Mouse (Mus musculus): ENCODE results near the gene Atxn1. TPM values are rescaled to one million over a fixed set of nuclear protein-coding genes. Genes with fewer than 3 reads are reported as not detected.

Atxn1 gene
- polyA plus RNA-seq (2014; fragmentation: Illumina TruSeq; extraction: RNeasy Lipid Tissue Mini Kit (QIAGEN cat#74804); ENCODE audit: insufficient read depth, low read depth, low replicate concordance): 3.3 TPM

DNA sequence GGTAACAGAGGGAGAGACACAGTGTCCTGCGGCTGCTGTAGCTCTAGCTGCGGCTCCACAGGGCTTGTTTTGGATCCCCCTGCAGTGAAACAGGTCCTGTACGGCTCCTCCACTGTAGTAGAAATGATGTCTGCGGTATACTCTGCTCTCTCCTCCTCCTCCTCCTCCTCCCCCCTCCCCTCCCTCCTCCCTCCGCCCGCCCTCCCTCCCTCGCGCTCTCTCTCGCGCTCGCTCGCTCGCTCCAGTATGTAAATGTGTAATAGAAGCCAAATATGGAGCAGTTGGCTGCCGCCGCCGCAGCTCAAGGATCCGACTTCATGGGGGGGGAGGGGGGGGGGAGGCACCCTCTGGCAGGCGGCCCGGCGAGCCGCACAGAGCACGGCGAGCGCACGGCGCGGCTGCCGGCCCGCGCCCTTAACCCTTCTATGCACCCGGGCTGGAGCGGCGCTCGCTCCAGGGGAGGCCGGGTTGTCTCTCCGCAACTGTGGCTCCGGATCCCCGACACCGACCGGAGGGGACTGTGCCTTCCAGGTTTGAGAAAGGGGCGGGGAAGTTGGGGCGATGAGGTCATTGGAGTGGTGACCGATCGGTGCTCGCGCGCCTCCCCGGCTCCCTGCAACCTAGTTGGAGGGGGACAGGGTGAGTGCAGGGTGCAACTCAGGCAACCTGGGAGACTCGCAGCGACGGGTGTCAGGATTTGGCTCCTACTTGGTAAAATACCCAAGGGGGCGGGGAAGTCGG is at the start of gene Atxn1:
Gene Atxn1 (minus strand): TSS at position 156 of the 741 bp plus-strand sequence.

DNA sequence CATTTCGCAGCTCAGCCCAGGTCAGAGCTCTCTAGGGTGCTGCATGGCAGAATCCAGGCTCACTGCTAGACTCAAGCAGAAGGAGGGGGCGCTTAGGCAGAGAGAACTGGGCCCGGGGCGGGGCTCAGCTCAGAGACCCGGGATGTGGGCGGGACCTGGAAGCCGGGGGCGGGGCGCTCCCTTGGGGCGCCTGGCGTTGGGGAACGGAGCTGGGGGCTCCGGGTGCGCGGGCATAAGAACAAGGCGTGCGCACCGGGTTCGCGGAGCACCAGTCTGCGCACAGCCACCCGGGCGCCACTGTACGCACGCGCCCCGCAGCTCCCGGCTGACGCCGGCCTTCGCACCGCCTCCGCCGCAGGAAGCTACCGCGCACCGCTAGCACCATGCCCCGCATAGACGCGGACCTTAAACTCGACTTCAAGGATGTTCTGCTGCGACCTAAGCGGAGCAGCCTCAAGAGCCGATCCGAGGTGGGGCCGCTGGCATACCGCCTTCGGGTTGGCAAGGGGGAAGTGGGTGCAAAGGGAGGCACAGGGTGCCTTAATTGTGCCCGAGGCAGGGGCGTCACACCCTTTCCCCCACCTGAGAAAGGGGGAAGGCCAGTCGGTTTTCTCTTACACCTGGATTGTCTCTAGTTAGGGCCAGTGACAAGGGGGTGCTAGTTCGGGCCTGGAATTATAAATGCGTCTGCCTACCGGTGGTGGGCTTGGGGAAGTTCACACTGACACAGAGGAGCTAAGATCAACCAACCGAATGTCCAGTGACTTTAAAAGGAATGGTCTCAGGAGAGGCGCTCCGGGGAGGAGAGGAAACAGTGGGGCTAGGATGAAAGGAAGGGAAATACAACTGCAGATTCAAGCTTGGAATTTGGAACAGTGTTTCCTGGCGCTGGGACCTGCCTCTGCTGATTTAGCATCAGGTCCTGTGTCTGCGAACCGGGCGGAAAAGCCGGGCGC is 457.3 kb downstream of the Atxn1 start, which contains the start of gene Gmpr:
Gene Gmpr (plus strand): TSS at position 171 of the 956 bp plus-strand sequence.

All from lung, adult 10 weeks (tissue).